Mouse (Mus musculus): ENCODE data around the gene Smad6.

DNA sequence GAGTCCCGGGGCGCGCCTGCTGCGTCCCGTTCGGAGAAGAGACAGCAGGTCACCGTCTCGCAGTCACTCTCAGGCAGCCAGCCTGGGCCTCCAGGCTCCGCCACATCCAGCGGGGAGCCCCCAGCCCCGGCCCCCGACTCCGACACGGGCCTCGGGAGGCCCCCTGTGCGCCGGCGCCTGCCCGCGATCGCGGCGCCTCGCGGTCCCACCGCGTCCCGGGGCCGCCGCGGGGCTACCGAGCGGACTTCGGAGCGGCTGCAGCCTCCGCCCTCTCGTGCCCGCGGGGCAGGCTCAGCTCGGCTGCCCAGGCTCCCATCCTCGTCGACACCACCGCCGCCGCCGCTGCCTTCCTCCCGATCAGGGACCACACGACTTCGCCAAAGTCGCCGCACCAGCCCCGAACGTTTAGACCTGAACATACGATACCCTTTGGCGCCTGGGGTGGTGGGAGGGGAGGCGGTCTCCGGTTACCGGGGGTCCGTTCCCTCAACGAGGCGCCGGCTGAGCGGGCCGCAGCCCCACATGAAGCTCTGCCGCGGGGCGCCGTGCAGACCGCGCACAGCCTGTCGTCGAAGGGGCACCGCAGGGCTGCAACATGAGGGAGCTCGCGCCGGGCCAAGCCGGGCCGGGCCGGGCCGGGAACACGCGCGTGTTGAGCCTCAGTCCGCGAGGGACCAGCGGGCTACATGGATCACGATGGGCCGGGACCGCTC is 1.1 kb downstream of the Smad6 start:
- TF ChIP-seq CTCF (IDR thresholded peaks at IDR 0.05; ENCODE audit: control insufficient read depth, insufficient read depth, low read length) = no peak
- no peak for TF ChIP-seq POLR2A (IDR thresholded peaks at IDR 0.05; ENCODE audit: borderline replicate concordance, control insufficient read depth, low read depth, low read length)
